Mouse (Mus musculus) bone marrow, adult 2 months (tissue): Measurements from ENCODE around the gene Qprt. TPM values are rescaled to one million over a fixed set of nuclear protein-coding genes. Genes with fewer than 3 reads are reported as not detected.
"Not testable (repeated sequence)": the region's sequence is repeated elsewhere in the genome, so short reads cannot be mapped to it uniquely, and the experiment has no call there.

Source experiments
- H3K27ac ChIP-seq: fragments of 200-500 bp; 2 replicates; pipeline ENCODE4 v1.5.1; 2012; ENCODE audit warnings: low read depth, mild to moderate bottlenecking, control low read depth, inconsistent platforms, low read length; ENCODE audit not compliant: control insufficient read depth, poor library complexity, insufficient read depth
- H3K4me1 ChIP-seq: fragments of 200-500 bp; 2 replicates; pipeline ENCODE4 v1.6.1; 2011; ENCODE audit warnings: low read length; ENCODE audit not compliant: control insufficient read depth, insufficient read depth
- H3K4me3 ChIP-seq: fragments of 200-500 bp; replicated peaks from 2 replicates; pipeline ENCODE3; 2011; ENCODE audit warnings: mild to moderate bottlenecking, low read depth, low read length, control low read depth; ENCODE audit not compliant: control insufficient read depth
- CTCF ChIP-seq: fragments of 200-500 bp; IDR thresholded peaks from 2 replicates; pipeline ENCODE4 v1.5.1; 2011; ENCODE audit warnings: low read length, control low read depth; ENCODE audit not compliant: control insufficient read depth, insufficient read depth
- POLR2A ChIP-seq: fragments of 200-500 bp; IDR thresholded peaks from 2 replicates; pipeline ENCODE4 v1.6.1; 2011; ENCODE audit warnings: low read depth, mild to moderate bottlenecking, control low read depth, low read length, borderline replicate concordance; ENCODE audit not compliant: control insufficient read depth
- WGBS: fragments of 180-500 bp; shearing (Covaris S2); methylation state at CpG from one replicate; pipeline ENCODE4 v1.1.7; 2018; 5-methylcytosine and 5-hydroxymethylcytosine counted together
- polyA plus RNA-seq: library from polyadenylated mRNA; stranded (reverse); fragments of >200 nt; gene quantifications from 2 replicates; pipeline ENCODE4 v1.2.4, GENCODE M21; 2011; ENCODE audit warnings: low replicate concordance; ENCODE audit not compliant: missing spikeins, insufficient read depth, insufficient read length

The Qprt gene
- polyA plus RNA-seq, 1 experiment = 10.6 TPM

DNA sequence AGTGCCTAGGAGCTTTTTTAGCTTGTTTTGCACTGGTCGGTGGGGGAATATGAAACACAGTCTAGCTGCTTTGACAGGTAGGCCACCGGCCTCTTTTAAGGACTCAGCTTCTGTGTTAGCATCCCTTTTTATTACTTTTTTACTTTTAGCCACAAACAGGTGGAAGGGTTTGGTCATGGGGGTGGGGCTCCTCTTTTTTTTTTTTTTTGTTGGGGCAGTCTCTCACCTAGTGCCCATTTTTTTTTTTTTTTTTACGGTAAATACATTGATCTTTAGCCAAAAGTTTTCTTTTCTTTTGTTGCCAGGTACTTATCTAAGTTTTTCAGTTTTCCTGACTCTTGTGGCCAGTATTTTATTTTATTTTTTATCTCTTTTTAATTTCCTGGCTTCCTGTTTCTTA, 33.9 kb downstream of the Qprt start:
- Histone ChIP-seq H3K4me1 (peaks cover 8% of the 10 kb centered on the region; the same call in 1 of the 2 replicates), H3K27ac (no peak overlapping the region), H3K4me3 (no peak overlapping the region)
- no peak for TF ChIP-seq POLR2A
- TF ChIP-seq CTCF = no peak
- 26% methylated on average over 3 of the region's 3 CpGs for WGBS

DNA sequence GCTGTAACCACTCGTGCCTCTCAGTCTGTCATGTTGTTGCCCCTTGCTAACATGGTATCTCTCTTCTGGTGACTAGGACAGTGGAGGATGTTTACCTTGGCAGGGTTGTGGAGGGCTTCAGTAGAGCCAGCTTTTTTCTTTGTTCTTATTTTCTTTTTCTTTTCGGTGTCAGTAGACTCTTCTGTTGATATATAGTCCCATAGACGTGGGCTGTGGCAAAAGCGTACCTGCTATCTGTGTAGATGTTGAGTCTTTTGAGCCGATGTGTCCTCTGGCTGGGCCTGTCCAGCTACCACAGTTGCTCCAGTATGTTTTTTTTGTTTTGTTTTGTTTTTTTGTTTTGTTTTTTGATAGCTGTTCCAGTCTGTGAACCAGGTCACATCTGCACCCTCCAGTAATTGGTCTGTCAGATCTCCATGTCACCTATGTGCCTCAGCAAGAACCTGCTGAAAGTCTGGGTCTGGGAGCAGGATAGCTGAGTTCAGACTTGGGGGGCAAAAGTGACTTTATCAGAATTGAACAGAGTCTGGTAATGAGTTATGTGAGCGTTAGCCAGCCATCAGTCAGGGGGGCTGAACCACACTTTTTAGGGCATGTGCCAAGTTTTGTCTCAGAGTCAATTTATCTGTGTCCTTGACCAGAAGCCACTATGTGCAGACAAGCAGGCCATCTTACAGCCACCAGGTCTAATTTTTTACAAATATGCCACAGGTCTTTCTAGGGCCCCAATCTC, 34.6 kb downstream of the Qprt start, which contains the start of gene Zg16:
Gene Zg16 (minus strand): TSS at position 51 of the 733 bp plus-strand sequence.
- H3K4me1 ChIP-seq, H3K4me3 ChIP-seq: not testable (repeated sequence)
- WGBS = 64% methylated on average over 6 of the region's 6 CpGs
- H3K27ac ChIP-seq = peak within 1 kb of the TSS; percentile 50

DNA sequence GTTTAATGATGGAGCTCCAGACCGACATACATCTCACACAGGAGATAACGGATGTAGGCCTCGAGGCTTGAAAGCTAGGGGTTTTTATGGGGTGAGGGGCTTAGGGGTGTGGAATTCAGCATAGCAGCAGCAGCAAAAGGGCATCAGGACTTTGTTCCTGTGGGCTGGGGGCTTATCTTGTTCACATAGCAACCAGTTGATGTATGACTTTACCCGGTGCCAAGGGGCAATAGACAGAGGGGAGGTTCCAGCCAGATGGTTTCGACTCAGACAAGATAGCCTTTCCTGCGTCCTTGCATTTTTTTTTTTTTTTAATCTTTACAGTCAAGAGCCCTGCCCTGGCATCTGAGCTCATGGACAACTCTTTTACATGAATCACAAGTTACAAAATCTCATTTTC, 36.3 kb downstream of the Qprt start:
- 54% methylated on average over 6 of the region's 6 CpGs for WGBS
- not testable (repeated sequence) for H3K4me3 ChIP-seq, H3K4me1 ChIP-seq
- 0 out of 2 replicates have a peak overlapping the region, but pooled peaks have one; percentile 3 for H3K27ac ChIP-seq

DNA sequence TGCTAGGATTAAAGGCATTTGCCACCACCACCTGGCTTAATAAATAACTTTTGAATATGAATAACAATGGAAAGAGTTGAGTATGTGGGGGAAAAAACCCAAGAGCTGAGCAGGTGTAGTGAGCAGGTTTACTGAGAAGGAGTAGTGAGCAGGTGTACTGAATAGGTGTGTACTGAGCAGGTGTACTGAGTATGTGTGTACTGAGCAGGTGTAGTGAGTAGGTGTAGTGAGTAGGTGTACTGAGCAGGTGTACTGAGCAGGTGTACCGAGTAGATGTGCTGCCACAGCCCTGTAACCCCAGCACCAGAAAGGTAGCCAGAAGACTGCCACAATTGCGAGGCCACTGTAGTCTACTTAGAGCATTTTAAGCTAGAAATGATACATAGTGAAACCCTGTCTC, 37.2 kb downstream of the Qprt start:
- Histone ChIP-seq H3K4me1 (peaks cover 6% of the 10 kb centered on the region; the same call in 1 of the 2 replicates), H3K4me3 (no peak overlapping the region), H3K27ac (peak overlapping the region; percentile 33; the same call in 1 of the 2 replicates)
- TF ChIP-seq POLR2A (no peak), CTCF (no peak)
- 80% methylated on average over 2 of the region's 2 CpGs for WGBS

DNA sequence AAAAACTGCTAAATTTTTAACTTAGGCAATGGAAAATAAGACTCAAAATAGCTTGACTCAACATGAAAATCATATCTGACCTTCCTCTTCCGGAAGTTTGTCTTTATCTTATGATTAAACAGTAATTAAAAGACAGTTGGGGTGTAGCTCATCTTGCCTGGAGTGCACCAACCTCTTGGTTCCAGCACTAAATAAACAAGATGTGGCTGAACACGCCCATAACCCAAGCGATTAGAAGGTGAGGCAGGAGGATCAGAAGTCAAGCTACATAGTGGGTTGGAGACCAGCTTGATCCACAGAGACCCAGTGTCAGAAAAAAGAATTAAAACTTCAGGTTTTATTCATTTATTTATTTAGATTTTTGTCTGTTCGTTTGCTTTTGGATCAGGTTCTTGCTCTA, 38.3 kb downstream of the Qprt start:
- Histone ChIP-seq H3K4me1 (peaks cover 4% of the 10 kb centered on the region; the same call in 1 of the 2 replicates), H3K4me3 (no peak overlapping the region)
- WGBS = 52% methylated on average over 4 of the region's 4 CpGs

DNA sequence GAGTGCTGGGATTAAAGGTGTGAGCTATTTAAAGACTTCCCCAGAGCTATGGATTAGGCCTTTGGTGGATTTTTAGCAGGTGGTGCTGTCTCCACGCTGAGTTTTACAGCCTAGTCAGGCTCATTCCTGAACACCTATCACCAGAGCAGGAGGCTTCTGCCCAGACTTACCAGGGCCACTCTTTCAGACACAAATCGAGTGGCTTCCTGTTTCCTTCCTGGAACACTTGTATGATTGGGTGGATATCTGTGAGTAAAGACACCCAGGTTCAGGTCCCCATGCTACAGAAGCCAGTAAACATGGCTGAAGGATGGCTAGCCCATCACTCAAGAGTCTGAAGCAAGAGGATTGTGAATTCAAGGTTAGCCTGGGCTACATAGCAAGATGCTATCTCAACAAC, 39.0 kb downstream of the Qprt start:
- H3K4me3 ChIP-seq = no peak overlapping the region
- peaks cover 6% of the 10 kb centered on the region; the same call in 1 of the 2 replicates for H3K4me1 ChIP-seq
- TF ChIP-seq CTCF (no peak), POLR2A (no peak)
- H3K27ac ChIP-seq = no peak overlapping the region; the same call in 1 of the 2 replicates
- 6% methylated on average over 2 of the region's 2 CpGs for WGBS

More for the DNA sequence above, 38.3 kb downstream of the Qprt start:
- no peak overlapping the region; the same call in 1 of the 2 replicates for H3K27ac ChIP-seq
- no peak for TF ChIP-seq CTCF
- TF ChIP-seq POLR2A = no peak

DNA sequence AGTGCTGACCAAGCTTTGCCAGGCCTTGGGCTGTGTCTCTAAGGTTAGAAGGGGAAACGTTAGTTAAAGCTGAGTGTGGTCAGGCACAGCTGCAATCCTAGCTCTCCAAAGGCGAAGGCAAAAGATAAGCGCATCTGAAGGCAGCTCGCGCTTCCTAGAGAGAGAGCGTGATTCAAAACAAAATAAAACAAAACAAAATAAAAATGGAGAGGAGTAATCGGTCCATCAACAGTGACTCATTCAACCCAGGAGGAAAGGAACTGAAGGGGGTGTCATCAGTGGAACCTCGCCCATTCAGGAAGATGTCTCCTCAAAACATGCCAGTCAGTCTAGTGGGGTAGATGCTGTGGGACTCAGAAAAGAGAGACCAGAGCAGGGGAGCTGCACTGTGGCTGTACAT, 39.8 kb downstream of the Qprt start:
- H3K4me1 ChIP-seq = peaks cover 6% of the 10 kb centered on the region; the same call in 1 of the 2 replicates
- 37% methylated on average over 8 of the region's 8 CpGs for WGBS
- TF ChIP-seq POLR2A (no peak), CTCF (no peak)
- H3K27ac ChIP-seq = no peak overlapping the region
- H3K4me3 ChIP-seq = no peak overlapping the region

DNA sequence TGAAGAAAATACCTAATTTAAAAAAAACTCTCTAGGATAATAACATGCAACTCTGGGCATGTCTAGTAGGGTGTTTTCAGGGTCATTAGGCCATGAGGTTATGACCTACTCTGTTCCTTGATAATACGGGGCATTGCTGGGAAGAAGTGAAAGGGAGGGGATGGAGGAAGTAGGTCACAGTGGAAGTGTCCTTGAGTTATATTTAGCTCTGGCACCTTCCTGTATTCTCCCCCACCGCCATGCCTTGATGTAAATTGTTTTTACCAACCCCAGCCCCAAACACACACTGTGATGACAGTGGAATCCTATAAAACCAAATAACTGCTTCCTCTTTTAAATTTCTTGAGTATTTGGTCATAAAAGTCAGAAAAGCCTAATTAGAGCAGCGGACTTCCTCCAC, 42.0 kb downstream of the Qprt start:
- WGBS = 30% methylated on average over 3 of the region's 3 CpGs
- Histone ChIP-seq H3K27ac (no peak overlapping the region; the same call in 1 of the 2 replicates), H3K4me3 (no peak overlapping the region), H3K4me1 (peaks cover 6% of the 10 kb centered on the region; the same call in 1 of the 2 replicates)
- TF ChIP-seq POLR2A (no peak), CTCF (no peak)

DNA sequence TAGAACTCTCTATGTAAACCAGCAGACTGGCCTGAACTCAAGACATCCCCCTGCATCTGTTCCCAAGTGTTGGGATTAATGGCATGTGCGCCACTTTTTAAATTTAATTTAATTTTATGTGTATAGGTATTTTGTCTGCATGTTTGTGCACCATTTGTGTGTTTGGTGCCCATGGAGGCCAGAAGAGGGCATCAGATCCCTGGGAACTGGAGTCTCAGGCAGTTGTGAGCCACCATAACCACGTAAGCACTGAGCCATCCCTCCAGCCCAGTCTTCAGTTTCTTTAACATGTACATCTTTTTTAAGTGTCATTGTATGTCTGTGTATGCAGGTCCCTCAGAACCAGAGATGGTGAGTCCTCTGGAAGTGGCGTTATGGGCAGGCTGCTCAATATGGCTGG, 44.3 kb downstream of the Qprt start:
- TF ChIP-seq POLR2A (no peak), CTCF (peak; percentile 82)
- H3K27ac ChIP-seq = no peak overlapping the region
- peaks cover 3% of the 10 kb centered on the region; the same call in 1 of the 2 replicates for H3K4me1 ChIP-seq
- H3K4me3 ChIP-seq = no peak overlapping the region
- 75% methylated on average over 3 of the region's 3 CpGs for WGBS
